Mouse (Mus musculus) cerebral cortex, adult 2 months (tissue): ENCODE data around the gene Sh3gl2.

Source experiments
- WGBS: fragments of 180-500 bp; shearing (Covaris S2); methylation state at CpG from one replicate; pipeline ENCODE4 v1.1.7; 2018; 5-methylcytosine and 5-hydroxymethylcytosine counted together

Gene Sh3gl2

DNA sequence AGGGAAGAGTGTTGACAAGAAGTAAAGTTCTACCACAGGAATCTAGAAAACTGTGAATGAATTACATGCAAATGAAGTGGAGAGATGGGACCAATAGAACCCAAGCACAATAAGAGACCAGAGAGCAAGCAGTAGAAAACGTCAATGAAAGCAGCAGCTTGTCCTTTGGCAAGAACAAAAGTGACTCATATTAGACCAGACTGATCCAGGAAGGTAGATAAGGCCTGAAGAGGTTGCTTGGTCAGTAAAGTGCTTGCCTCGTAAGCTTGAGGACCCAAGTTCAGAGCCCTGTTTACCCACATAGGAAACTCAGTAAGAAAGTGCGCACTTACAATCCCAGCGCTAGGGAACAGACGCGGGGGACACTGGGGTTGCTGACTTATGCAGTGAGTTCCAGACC lies 215.5 kb downstream of the Sh3gl2 start:
- WGBS, result 85% methylated on average over 6 of the region's 6 CpGs

GRCm38 (mm10) chr4:85426211-85426610 lies 221.3 kb downstream of the Sh3gl2 start:
- WGBS, result 90% methylated on average over 4 of the region's 4 CpGs

DNA sequence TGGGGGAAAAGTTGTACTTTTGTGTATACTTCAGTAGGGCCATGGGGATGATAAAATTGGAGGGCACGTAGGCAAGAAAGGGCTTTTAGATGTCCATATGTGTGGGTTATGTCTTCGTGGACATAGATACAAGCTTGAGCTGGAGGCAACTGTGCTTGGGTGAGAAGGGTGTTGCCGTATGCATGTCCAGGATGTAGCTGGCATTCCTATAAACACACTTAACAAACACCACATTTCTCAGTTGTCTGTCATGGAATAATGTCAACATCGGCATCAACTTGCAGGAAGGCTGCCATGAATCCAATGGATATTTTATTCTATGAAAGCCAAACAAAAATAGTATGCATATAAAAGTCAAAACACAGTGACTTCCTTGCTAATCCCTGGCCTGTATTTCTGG lies 227.9 kb downstream of the Sh3gl2 start:
- 88% methylated on average over 4 of the region's 4 CpGs for WGBS

GRCm38 (mm10) chr4:85434734-85435133 lies 229.8 kb downstream of the Sh3gl2 start:
- WGBS, result 63% methylated on average over 8 of the region's 8 CpGs

DNA sequence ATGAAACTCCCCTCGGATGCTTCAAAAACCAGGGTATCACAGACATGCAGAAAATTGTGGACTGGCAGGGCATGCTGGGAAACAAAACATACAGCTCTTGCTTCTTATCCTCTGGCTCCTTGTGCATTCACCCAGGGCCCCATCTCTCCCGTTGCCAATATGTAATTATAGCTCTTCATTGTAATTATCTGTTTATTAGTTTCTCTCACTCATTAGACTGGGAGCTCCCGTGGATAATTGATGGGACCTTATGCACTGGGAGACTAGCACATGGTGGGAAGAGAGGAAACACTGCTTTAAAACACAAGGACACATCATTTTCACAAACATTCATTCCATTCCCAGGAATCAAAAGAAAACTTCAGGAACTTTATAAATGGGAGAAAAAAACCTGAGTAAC lies 233.9 kb downstream of the Sh3gl2 start:
- 60% methylated on average over 3 of the region's 3 CpGs for WGBS

- WGBS, result 71% methylated on average over 6 of the region's 6 CpGs
Measured at GRCm38 (mm10) chr4:85483586-85483985, 278.7 kb downstream of the Sh3gl2 start.

DNA sequence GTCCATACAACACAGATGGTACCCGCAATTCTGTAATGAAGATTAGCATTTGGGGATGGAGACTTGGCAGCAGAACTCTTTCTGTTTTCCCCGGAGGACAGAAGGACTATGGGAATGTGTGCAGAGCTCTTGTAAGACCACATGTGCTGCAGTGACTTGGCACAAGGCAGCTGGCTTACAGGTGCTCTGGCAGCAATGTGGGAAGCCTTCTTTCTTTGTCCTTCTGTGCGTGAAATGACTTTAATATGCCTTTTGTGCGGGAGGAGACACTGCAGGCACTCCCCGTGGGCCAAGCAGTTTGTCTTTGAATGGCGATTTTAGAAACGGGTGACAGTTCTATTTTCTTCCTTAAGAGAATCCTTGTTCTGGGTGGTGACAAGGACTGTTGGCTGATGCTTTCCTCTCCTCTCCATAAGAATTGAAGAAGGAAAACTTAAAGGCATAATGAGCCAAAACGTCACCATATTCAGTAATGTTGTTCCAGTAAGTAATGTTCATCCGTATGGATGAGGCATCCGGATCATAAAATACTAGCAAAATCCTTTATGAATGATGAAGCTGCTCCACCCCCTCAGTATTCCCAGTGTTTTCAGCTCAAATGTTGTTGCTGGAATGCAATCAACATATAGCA lies 281.5 kb downstream of the Sh3gl2 start:
- 30% methylated on average over 10 of the region's 10 CpGs for WGBS

DNA sequence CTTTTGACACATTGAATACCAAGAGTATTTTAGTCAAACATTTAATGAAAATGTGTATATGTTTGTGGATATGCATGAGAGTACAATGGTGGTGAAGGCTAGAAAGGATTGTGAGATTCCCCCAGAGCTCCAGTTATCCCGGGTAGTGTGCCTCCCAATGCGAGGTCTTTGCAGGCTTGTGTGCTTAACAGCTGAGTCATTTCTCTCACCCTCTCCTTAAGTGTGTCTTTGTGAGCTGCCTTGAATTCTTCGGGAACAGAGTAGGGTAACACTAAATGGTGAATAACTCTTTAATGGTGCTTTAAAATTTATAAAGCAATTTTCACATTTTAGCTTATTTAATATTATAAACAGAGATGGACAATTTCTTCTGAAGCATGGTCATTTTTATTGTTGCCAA lies 300.8 kb downstream of the Sh3gl2 start:
- 59% methylated on average over 3 of the region's 3 CpGs for WGBS

DNA sequence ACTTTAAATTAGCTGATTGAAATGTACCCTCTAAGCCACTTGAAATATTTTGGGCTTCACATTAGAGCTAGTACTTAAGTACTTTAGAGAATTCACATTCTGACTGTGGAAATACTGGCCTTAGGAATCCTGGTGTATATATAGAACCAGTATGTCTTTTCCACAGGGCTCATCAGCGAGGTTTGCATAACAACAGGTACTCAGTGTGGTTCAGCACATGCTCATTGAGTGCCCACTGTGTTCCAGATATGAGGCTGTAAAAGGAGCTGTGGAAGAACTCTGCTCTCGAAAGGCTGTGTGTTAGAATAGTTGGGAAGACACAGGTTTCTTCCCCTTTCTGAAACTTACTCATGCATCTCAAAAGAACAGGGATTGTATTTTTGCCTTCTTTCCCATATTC lies 302.1 kb downstream of the Sh3gl2 start:
- 82% methylated on average over 2 of the region's 2 CpGs for WGBS

DNA sequence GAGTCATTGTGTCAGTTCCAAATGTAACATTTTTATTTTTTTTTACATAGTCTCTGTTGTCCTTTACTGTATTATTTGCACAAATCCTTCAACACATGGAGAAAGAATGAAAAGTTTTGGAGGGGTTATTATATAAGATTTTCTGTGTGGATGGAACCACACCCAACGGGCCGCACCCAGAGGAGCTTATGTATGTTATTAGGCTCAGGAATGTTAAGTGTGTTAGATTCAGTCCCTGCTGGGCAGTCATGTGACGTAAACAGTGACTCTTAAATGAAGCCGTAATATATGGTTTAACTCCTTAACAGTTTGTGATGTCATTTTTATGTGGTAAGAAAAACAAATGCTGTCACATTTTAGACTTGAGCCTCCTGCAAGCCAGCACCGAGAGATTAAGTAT lies 302.6 kb downstream of the Sh3gl2 start:
- 83% methylated on average over 5 of the region's 5 CpGs for WGBS

GRCm38 (mm10) chr4:85513288-85513687 lies 308.4 kb downstream of the Sh3gl2 start:
- 37% methylated on average over 7 of the region's 7 CpGs for WGBS

DNA sequence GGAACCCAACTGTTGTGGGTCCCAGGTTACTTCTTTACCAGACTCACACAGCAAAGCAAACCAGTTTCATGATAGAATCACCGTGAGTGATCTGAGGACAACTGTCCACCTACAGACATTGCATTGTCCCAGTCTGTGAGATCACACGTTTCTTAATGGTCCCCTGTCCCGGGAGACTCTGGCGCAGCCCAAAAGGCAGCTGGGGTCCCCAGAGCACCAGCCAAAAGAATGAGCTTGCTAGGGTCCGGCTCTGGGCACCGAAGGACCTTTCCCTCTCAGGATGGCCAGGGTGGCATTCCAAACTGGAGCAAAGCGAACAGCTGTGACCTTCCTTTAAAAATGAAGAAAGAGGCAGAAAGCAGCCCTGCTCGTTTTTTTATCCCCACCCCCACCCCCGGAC lies 308.9 kb downstream of the Sh3gl2 start, which contains the start of gene Adamtsl1:
Gene Adamtsl1 (plus strand): TSS at position 381 of the 400 bp plus-strand sequence.
- 3% methylated on average over 9 of the region's 9 CpGs for WGBS

GRCm38 (mm10) chr4:85514205-85514681 lies 309.3 kb downstream of the Sh3gl2 start:
- WGBS, result under 1% methylated on average over 33 of the region's 33 CpGs

DNA sequence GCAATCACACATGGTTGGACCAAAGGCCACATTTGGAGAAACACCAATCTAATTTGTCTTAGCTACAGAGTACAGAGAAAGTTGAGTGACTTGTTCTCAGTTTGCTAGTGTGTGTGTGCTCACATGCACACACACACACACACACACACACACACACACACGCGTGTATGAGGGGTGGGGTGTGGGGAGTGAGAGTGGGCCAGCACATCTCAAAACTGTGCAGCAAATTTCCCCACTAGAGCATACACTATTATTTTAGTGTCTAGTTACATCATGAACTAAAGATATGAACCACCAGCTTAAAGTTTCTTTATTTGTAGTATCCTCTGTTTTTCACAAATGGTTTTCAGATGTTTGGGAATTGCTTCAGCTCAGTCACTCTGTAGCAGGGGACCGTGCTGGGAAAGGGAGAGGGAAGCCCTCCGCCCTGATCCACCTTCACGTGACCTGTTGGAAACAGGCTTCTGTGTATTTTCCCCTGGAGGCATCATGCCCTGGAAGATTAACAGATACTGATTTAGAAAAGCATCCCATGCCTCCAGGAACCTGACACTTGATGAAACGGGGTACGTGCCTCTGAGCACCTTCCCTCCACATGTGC lies 322.1 kb downstream of the Sh3gl2 start:
- WGBS, result 83% methylated on average over 7 of the region's 7 CpGs

DNA sequence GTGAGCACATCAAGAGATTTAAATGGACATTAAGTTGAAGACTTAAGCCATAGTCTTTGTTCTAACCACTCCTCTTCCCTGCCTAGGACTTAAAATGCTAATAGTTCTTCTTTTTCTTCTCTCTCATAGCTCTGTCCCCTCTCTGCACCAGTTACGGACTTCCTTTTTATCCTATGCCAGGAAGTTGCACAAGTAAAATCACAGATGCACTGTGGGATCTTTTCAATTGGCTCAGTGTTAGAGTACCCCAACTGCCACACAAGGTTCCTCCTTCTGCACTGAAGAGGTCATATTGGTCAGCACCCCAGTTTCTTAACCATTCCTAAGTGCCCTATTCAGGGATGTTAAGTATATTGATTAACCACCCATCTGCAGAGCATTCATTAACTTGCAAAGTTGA lies 324.9 kb downstream of the Sh3gl2 start:
- 65% methylated on average over 1 of the region's 1 CpGs for WGBS

- WGBS, result 80% methylated on average over 5 of the region's 5 CpGs
Measured at GRCm38 (mm10) chr4:85539677-85540076, 334.8 kb downstream of the Sh3gl2 start.

DNA sequence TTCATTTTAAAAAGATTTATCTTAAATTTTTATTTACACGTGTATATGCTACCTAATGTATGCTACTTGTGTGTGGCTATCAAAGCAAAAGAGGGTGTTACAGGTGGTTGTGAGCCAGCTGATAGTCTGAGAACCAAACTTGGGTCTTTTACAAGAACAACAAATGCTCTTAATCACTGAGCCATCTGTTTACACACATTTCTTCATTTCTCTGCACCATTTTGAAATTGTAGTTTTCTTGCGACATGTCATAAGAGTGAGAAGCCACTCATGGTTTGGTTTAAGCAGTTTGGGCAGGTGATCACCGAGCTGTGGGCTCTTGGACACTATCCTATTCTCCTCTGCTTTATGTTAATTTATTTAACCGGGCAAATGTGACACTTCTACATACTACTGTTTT lies 338.3 kb downstream of the Sh3gl2 start:
- 75% methylated on average over 4 of the region's 4 CpGs for WGBS

GRCm38 (mm10) chr4:85554696-85555095 lies 349.8 kb downstream of the Sh3gl2 start:
- 65% methylated on average over 3 of the region's 3 CpGs for WGBS

DNA sequence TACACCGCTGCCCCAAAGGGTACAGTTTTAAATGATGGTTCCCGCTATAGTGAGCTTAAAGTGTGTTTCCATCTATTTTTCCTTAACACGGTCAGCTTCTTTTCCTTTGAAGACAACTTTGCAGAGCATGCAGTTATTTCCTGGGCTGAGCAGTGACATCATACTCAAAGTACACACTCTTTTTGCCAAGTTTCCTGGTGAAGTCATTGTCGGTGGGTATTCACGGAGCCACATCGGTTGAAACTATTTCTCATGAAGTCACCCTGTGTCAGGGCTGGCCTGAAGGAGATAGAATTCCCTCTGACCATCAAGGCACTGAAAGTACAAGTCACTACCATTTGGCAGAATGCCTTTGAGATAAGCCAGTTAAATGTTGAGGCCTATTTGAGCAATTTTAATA lies 354.8 kb downstream of the Sh3gl2 start:
- WGBS, result 68% methylated on average over 6 of the region's 6 CpGs

DNA sequence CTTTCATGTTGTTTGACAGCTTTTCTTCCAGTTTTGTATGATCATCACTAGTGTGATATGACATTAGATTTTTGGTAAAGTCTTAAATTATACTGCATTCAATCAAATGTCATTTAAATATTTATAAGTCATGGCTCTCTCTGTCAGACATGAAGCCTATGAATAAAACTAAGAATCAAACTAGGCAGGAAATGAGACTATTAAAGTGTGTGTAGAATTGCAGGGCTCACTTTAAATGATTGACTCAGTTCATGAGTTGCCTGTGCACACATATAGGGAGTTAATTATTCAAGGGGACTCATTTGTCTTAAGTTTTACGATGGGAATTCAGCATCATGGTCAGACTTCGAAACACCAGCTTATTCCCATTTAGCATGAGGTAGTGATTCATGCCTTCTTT lies 380.5 kb downstream of the Sh3gl2 start:
- WGBS, result 87% methylated on average over 2 of the region's 2 CpGs

DNA sequence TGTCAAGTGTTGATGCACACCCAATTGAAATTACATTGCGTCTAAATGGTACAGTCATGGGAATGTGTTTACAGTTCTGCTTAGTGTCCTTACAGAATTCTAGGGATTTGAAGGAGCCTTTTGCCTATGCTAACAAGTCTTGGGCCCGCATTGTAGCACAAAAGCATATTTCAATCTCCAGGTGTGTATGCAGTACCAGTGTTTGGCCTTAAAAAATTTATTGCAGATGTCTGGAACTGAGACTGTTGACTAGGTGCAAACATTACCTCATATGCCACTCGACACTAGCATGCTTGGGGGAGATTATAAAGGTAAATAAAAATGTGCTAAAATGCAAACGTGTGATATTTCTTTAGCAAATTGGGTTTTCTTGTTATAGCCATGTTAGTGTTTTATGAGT lies 384.0 kb downstream of the Sh3gl2 start:
- 89% methylated on average over 4 of the region's 4 CpGs for WGBS

GRCm38 (mm10) chr4:85591037-85591436 lies 386.1 kb downstream of the Sh3gl2 start:
- WGBS, result 73% methylated on average over 7 of the region's 7 CpGs

DNA sequence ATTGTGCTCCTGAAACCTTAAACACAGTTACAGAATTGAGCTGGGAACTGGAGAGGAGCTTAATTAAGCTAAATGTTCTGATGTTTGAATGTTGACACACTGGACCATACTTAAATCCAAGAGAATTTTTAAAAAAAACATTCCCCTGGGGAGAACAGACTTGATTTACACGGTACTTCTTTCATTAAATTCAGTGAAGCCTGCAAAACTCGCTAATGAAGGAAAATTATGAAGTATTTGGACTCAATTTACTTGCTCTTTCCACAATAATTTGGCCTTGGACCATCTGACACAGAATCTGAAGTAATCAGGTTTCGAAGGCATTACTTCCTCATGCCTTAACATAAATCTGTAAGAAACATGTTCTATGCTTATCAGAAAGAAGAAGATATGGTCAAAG lies 408.4 kb downstream of the Sh3gl2 start:
- WGBS, result 86% methylated on average over 3 of the region's 3 CpGs

GRCm38 (mm10) chr4:85618746-85619145 lies 413.8 kb downstream of the Sh3gl2 start:
- 76% methylated on average over 5 of the region's 5 CpGs for WGBS
